Mouse (Mus musculus) cerebellum, adult 2 months (tissue): ENCODE results near the gene Tctn1. TPM values are rescaled to one million over a fixed set of nuclear protein-coding genes. Genes with fewer than 3 reads are reported as not detected.
A peak's percentile ranks its signal among the peaks of the same experiment; 100 is the strongest.

ENCODE experiments used
- DNase-seq, 2 experiments: peaks; one replicate each; pipeline ENCODE4 v3.0.0; 2021
- H3K27ac ChIP-seq: fragments of 200-500 bp; 2 replicates; pipeline ENCODE4 v1.5.1; 2012; ENCODE audit warnings: low read length, control low read depth, inconsistent platforms; ENCODE audit not compliant: insufficient read depth
- H3K27me3 ChIP-seq: fragments of 200-500 bp; 2 replicates; pipeline ENCODE4 v1.6.1; 2012; ENCODE audit warnings: inconsistent platforms, mild to moderate bottlenecking, low read length, moderate library complexity; ENCODE audit not compliant: control insufficient read depth, insufficient read depth
- H3K4me1 ChIP-seq: fragments of 200-500 bp; 2 replicates; pipeline ENCODE4 v1.6.1; 2011; ENCODE audit warnings: low read length; ENCODE audit not compliant: control insufficient read depth, insufficient read depth
- H3K4me3 ChIP-seq: fragments of 200-500 bp; replicated peaks from 2 replicates; pipeline ENCODE3; 2011; ENCODE audit warnings: mild to moderate bottlenecking, low read depth, low read length, control low read depth; ENCODE audit not compliant: insufficient read depth
- CTCF ChIP-seq: fragments of 200-500 bp; IDR thresholded peaks from 2 replicates; pipeline ENCODE4 v1.5.1; 2011; ENCODE audit warnings: low read depth, mild to moderate bottlenecking, control low read depth, low read length, moderate library complexity, borderline replicate concordance; ENCODE audit not compliant: insufficient read depth
- POLR2A ChIP-seq: fragments of 200-500 bp; IDR thresholded peaks from 2 replicates; pipeline ENCODE4 v1.6.1; 2011; ENCODE audit warnings: low read length, control low read depth, borderline replicate concordance; ENCODE audit not compliant: insufficient read depth
- WGBS: fragments of 180-500 bp; shearing (Covaris S2); methylation state at CpG from one replicate; pipeline ENCODE4 v1.1.7; 2018; 5-methylcytosine and 5-hydroxymethylcytosine counted together
- polyA plus RNA-seq: library from polyadenylated mRNA; depleted of rRNA; stranded (reverse); fragments of >200 nt; gene quantifications from 2 replicates; pipeline ENCODE4 v1.2.3, GENCODE M21; 2012

The Tctn1 gene
- polyA plus RNA-seq, 1 experiment: 29.2 TPM

GRCm38 (mm10) chr5:122304541-122304940, 40.3 kb upstream of the Tctn1 start:
- Histone ChIP-seq H3K27me3 (no peaks in the 10 kb centered on the region), H3K27ac (peak overlapping the region; percentile 45; the same call in 1 of the 2 replicates), H3K4me1 (peaks cover 43% of the 10 kb centered on the region), H3K4me3 (no peak overlapping the region)
- DNase-seq: no peak
- TF ChIP-seq CTCF (no peak), POLR2A (no peak)
- 15% methylated on average over 6 of the region's 6 CpGs for whole genome bisulfite sequencing

GRCm38 (mm10) chr5:122303937-122304336, 39.7 kb upstream of the Tctn1 start:
- no peak for DNase-seq
- TF ChIP-seq POLR2A (no peak), CTCF (no peak)
- H3K27me3 ChIP-seq: no peaks in the 10 kb centered on the region
- H3K4me3 ChIP-seq: no peak overlapping the region
- whole genome bisulfite sequencing: 26% methylated on average over 7 of the region's 7 CpGs
- peaks cover 44% of the 10 kb centered on the region for H3K4me1 ChIP-seq
- peak overlapping the region; percentile 45; the same call in 1 of the 2 replicates for H3K27ac ChIP-seq

DNA sequence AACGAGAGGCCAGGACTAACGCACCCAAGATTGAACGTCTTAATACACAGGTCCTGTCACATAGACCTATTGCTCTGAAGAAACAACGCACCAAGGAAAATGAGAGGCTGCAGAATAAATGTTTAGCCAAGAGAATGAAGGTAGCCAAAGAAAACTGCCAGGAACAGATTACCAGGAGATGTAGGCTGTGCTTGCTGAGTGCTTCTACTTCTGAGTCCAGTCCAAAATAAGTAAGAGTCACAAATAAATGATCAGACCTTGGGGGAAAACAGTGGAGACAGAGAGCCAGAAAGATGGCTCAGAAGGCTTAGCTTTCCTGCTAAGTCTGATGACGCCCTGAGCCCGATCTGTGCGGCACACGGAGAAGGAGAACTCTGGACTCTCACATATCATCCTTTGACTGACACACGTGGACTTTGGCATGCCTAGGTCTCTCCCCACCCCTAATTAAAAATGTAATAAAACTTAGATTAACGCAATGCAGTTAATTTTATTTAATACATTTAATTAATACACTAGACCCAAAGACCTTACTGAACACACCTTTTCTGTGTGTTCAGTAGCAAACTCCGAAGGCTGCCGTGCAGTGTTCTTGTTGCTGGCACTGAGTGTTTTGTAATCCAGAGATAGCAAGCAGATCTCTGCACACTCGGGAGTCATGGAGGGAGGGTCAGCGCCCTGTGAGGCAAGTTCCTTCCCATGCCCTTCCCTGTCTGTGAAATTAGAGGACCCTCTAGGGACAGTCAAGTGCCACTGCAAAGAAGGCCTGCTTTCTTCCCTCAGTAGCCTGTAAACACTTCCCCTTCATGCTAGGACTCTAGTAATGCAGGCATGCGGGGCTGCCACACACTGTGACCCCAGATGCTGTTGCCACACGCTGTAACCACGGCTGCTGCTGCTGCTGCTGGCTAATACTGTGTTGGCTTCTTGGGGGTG, 38.8 kb upstream of the Tctn1 start:
- TF ChIP-seq CTCF (no peak), POLR2A (no peak)
- Histone ChIP-seq H3K4me1 (peaks cover 47% of the 10 kb centered on the region), H3K4me3 (no peak overlapping the region), H3K27ac (no peak overlapping the region), H3K27me3 (no peaks in the 10 kb centered on the region)
- 43% methylated on average over 17 of the region's 17 CpGs for WGBS
- DNase-seq: no peak

- peak; percentile 62 to 79 for DNase-seq
- peak overlapping the region; percentile 29 for H3K27ac ChIP-seq
Measured at GRCm38 (mm10) chr5:122300071-122300518, 35.8 kb upstream of the Tctn1 start.

GRCm38 (mm10) chr5:122295113-122295935, 31.1 kb upstream of the Tctn1 start:
- no peak for TF ChIP-seq CTCF
- TF ChIP-seq POLR2A: no peak
- no peak overlapping the region for H3K27ac ChIP-seq
- peaks cover 36% of the 10 kb centered on the region for H3K4me1 ChIP-seq
- WGBS: 45% methylated on average over 14 of the region's 14 CpGs
- no peak overlapping the region for H3K4me3 ChIP-seq
- no peaks in the 10 kb centered on the region for H3K27me3 ChIP-seq
- DNase-seq: no peak

More at GRCm38 (mm10) chr5:122300071-122300518, 35.8 kb upstream of the Tctn1 start:
- peaks cover 45% of the 10 kb centered on the region for H3K4me1 ChIP-seq
- H3K27me3 ChIP-seq: no peaks in the 10 kb centered on the region
- TF ChIP-seq POLR2A (no peak), CTCF (no peak)
- 15% methylated on average over 6 of the region's 6 CpGs for WGBS
- no peak overlapping the region for H3K4me3 ChIP-seq

DNA sequence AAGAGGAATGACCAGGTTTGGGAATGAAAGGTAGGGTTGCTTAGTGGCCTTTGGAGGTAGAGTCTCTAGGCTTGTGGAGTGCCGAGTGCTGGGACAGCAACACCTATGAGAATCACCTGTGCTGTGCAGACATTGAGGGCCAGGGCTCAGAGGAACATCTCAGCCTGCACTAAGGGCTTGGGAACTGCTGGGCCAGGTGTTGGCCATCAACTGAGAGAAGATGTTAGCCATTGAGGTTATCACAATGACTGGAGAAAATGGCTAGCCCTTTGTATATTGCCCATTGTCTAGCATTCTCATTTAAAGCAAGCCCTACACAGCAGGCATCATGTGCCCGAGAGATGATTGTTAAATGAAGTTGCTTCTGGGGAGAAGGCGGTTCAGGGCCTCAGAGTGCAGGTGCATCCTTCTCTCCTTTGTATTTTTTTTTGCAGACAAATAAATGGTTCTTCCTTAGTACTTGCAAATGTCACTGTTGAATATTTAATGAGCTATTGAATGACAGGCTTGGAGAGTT, 30.0 kb upstream of the Tctn1 start:
- WGBS: 69% methylated on average over 3 of the region's 3 CpGs
- Histone ChIP-seq H3K27ac (no peak overlapping the region), H3K4me1 (peaks cover 31% of the 10 kb centered on the region), H3K27me3 (no peaks in the 10 kb centered on the region), H3K4me3 (no peak overlapping the region)
- TF ChIP-seq POLR2A (no peak), CTCF (no peak)
- DNase-seq: no peak

DNA sequence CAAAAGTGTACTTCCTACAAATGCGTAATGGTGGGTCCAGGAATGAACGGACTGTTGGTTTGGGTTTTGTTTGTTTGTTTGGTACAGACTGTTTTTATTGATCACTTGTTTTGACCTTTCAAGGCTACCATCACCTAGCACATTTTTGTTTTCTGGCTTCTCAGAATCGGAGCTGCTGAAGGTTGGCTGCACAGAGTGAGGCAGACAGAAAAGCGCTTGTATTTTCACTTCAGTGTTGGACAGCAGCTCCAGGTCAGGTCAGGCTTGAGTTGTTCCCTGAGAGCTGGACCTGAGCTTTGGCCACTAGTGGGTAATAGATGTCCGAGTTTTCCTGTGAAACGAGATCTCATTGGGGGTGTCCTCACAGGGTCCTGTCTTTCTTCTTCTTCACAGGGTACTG, 28.9 kb upstream of the Tctn1 start:
- peaks cover 31% of the 10 kb centered on the region for H3K4me1 ChIP-seq
- no peak overlapping the region for H3K4me3 ChIP-seq
- H3K27me3 ChIP-seq: no peaks in the 10 kb centered on the region
- no peak for DNase-seq
- no peak overlapping the region for H3K27ac ChIP-seq
- no peak for TF ChIP-seq CTCF
- 70% methylated on average over 6 of the region's 6 CpGs for WGBS
